Mouse (Mus musculus): ENCODE measurements at regions not wholly inside any gene's neighbourhood (a gene's known extent, or its start where the extent isn't known, plus 50 kb on each side); places are given as distances from the start of the nearest gene placed in this dataset.

- TF ChIP-seq CTCF (conservative IDR thresholded peaks at IDR 0.05; ENCODE audit: low read length) (no peak), NANOG (IDR thresholded peaks at IDR 0.05; ENCODE audit: borderline replicate concordance, low read length) (no peak)
Observed at GRCm38 (mm10) chr2:174196696-174197215, 86.6 kb downstream of the Npepl1 start.
